Mouse (Mus musculus) left cerebral cortex, adult 2 months (tissue): Measurements from ENCODE around the gene H2afv. TPM values are rescaled to one million over a fixed set of nuclear protein-coding genes. Genes with fewer than 3 reads are reported as not detected.

ENCODE experiments used
- DNase-seq, 2 experiments: peaks; one replicate each; pipeline ENCODE4 v3.0.0; 2021 to 2022; ENCODE audit warnings: low spot score in 2 of 2, mixed read lengths in 1 of 2; ENCODE audit errors: extremely low spot score in 1 of 2
- H3K27ac ChIP-seq: fragments of 200-600 bp; 2 replicates; pipeline ENCODE4 v1.8.1; 2022
- H3K4me3 ChIP-seq: fragments of 200-600 bp; 2 replicates; pipeline ENCODE4 v1.8.1; 2022
- CTCF ChIP-seq: fragments of 200-600 bp; IDR thresholded peaks from 2 replicates; pipeline ENCODE4 v1.8.1; 2022; ENCODE audit warnings: antibody characterized with exemption, mild to moderate bottlenecking, moderate library complexity
- intact Hi-C: fragments of 180-260 bp; cut with DNase I; formaldehyde crosslinking; loops from one replicate; pipeline ENCODE4 v1.15.1; 2025
- long read RNA-seq, 2 experiments: library from polyadenylated mRNA; stranded (forward); transcript quantifications; one replicate each; pipeline ENCODE4 v2.0.0; 2021; ENCODE audit warnings: borderline mapping rate in 2 of 2
- total RNA-seq, 2 experiments: library from RNA; stranded (reverse); gene quantifications; 2 replicates each; pipeline ENCODE4 v1.2.3; 2021

H2afv gene
- total RNA-seq: 10 to 100 TPM; 39.6 to 41.4 TPM
- long read RNA-seq, experiment 1, transcript H2afv-202 (5 exons, 1,633 nt): major isoform, 52 of 63 reads
- long read RNA-seq, experiment 1, partial matches to known transcripts: 2 of 63 reads
- long read RNA-seq, experiment 1, other reads (novel, unspliced or antisense): 5 of 63 reads
- long read RNA-seq, experiment 2, transcript H2afv-202 (5 exons, 1,633 nt): major isoform, 40 of 45 reads
- long read RNA-seq, experiment 2, partial matches to known transcripts: 0 of 45 reads
- long read RNA-seq, experiment 2, other reads (novel, unspliced or antisense): 1 of 45 reads

GRCm38 (mm10) chr11:6444077-6444853, at the start of gene H2afv:
Gene H2afv (minus strand): TSS chr11:6444443.
- H3K27ac ChIP-seq: peak within 1 kb of the TSS; percentile 88
- peak within 1 kb of the TSS; percentile 76 for H3K4me3 ChIP-seq
- intact Hi-C loops: loop anchor here (1.0 kb wide), 1 partner anchor 32 kb away; no protein-coding TSS in a partner anchor
- peak; percentile 26 for TF ChIP-seq CTCF
- peak; percentile 99 for DNase-seq

GRCm38 (mm10) chr11:6489691-6490503, 45.7 kb upstream of the H2afv start:
- no peak overlapping the region for H3K27ac ChIP-seq
- TF ChIP-seq CTCF: peak; percentile 36
- H3K4me3 ChIP-seq: no peak overlapping the region
- intact Hi-C loops: no loop called here
- DNase-seq: no peak

GRCm38 (mm10) chr11:6489257-6489656, 45.0 kb upstream of the H2afv start:
- intact Hi-C loops: no loop called here
- H3K27ac ChIP-seq: no peak overlapping the region
- TF ChIP-seq CTCF: no peak
- H3K4me3 ChIP-seq: no peak overlapping the region
- DNase-seq: no peak

DNA sequence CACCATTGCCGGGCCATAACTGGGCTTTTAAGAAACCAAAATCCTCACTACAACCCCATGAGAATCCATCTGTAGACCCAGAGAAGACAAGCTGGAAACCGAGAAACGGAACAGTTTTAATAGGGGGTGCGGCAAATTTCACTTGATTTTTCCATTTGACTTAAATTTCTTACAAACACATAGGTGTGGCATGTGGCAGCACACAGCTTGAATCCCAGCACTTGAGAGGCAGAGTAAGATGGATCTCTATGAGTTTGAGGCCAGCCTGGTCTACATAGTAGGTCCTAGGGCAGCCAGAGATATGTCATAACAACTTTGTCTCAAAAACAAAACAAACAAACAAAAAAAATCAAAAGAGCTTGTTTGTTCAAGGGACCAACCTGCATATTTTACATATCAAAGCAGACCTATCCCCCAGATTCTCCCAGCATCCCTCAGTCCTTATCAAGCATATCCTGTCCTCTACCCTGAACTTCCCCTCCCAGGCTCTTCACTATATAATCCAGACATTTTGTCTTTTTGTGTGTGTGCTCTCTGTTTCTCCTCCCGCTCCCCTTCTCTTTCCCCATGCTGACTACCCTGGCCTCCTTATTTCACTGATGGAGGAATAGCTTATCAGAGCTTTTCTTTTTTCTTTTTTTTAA, 43.9 kb upstream of the H2afv start:
- Histone ChIP-seq H3K27ac (no peak overlapping the region), H3K4me3 (no peak overlapping the region)
- DNase-seq: no peak
- no peak for TF ChIP-seq CTCF
- intact Hi-C loops: no loop called here

DNA sequence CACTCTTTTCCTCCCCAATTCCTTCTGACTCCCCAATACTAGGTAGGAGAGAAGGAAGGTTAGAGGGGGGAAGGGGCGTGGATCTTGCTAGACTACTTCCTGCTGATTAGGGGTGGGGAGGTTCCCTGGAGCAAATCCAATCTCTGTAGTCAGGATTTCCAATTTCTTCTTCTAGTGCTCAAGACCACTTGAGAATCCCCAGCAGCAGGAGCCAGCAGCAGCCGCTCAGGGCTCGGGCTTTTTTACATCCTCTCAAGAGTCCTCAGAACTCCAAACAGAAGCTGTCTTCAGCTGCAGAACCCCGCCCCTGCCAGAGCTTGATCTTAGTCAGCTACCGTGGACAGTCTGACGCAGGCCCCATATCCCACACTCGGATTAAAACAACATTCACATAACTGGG, 43.3 kb upstream of the H2afv start:
- no peak for DNase-seq
- no peak overlapping the region for H3K27ac ChIP-seq
- no peak overlapping the region for H3K4me3 ChIP-seq
- no peak for TF ChIP-seq CTCF
- intact Hi-C loops: no loop called here

GRCm38 (mm10) chr11:6486916-6487315, 42.7 kb upstream of the H2afv start:
- DNase-seq: no peak
- H3K4me3 ChIP-seq: no peak overlapping the region
- intact Hi-C loops: no loop called here
- no peak for TF ChIP-seq CTCF
- no peak overlapping the region for H3K27ac ChIP-seq

DNA sequence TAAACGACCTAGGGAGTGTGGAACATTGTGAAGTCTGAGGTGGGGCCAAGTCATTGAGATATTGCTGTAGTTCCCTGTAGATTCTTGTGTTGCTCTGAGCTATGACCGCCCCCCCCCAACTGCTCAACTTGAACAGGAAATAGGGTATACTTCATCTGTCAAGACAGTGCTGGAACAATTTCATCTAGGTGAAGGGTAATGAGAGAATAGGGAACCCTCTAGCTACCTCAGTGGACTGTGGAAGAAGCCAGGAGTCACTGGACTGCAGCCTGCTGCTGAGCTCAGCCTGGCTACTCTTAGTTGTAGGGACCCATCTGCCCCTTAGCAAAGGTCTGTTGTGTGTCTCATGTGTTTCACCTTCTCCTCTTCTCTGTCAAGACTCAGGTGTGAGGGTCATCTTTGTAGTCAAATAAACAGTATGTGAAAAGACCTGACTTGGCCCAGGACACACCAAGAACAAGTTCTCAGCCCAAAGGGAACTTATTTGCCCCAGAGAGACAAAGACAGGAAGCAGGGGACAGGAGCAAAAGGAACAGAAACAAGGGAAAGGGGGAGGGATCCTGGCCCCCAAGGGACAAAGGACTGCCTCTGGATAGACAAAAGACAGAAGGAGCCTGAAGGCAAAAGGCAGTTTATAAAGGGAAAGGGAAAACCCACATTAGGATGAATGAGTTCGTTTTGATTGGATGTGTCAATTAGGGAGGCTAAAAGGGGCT, 40.2 kb upstream of the H2afv start:
- Histone ChIP-seq H3K4me3 (no peak overlapping the region), H3K27ac (no peak overlapping the region)
- intact Hi-C loops: no loop called here
- no peak for TF ChIP-seq CTCF
- DNase-seq: no peak

DNA sequence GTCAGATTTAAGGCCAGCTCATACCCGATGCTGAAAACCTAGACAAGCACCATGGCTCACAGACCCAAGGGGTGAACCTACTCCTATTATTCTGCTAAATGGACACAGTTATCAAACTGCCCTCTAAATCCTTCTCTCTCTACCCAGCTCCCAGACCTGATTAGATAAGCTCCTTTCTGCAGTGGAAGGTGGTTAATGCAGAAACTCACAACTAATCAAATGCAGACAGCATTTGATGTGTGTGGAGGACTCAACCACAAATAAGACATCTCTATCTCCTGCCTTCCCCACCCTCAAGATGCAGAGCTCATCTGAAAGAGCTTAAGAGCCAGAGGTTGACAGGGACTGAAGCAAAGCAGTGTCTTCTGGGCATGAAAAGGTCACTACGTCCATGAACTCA, 38.9 kb upstream of the H2afv start:
- DNase-seq: no peak
- no peak overlapping the region for H3K4me3 ChIP-seq
- intact Hi-C loops: no loop called here
- no peak overlapping the region for H3K27ac ChIP-seq
- TF ChIP-seq CTCF: no peak

DNA sequence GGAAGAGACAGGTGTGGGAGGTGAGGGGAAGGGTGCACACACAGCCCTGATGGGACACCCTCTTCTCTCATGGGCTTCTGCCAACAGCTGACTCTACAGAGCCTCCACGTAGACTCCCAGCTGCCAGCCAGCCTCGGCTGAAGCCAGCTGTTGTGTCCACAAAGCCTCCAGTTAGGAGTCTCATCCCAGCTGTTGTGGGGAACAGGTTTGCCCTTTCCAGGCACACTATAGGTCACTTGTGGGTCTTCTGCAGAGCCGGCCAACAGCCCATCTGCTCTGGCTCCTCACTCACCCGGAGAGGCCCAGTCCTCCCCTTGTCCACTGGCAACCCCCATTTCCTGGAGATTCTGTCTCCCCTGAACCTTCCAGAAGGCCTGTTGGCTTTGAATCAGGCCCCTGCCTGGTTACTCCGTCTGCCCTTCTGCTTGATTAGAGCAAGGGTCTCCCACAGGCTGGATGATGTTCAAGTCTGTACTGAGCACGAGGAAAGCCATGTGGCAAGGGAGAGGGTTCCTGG, 37.5 kb upstream of the H2afv start:
- no peak overlapping the region for H3K27ac ChIP-seq
- intact Hi-C loops: no loop called here
- no peak for TF ChIP-seq CTCF
- H3K4me3 ChIP-seq: no peak overlapping the region
- no peak for DNase-seq

GRCm38 (mm10) chr11:6480681-6481405, 36.6 kb upstream of the H2afv start:
- DNase-seq: no peak
- TF ChIP-seq CTCF: no peak
- Histone ChIP-seq H3K27ac (no peak overlapping the region), H3K4me3 (no peak overlapping the region)
- intact Hi-C loops: no loop called here
